Mouse (Mus musculus): ENCODE data around the gene Ntn1. TPM values are rescaled to one million over a fixed set of nuclear protein-coding genes. Genes with fewer than 3 reads are reported as not detected.
A peak's percentile ranks its signal among the peaks of the same experiment; 100 is the strongest.

Ntn1 gene
- polyA plus RNA-seq, 1 experiment, result 15.6 TPM

DNA sequence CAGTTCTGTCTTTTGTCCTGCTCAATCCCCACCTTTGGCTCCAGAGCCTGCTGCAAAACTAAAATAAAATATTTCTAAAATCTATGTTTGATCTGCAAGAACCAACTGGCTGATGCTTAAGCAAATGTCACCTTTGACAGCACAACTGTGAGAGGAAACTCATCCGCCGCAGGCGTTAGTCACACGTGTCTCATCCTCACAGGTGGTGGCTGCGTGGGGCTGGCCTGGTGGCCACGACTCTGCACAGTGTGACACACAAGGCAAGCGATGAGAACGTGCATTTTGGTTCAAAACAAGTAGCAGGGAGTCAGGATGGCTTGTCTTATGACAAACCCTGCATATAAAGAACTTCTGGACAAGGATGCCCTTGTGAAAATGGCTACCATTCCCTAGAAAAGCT is 201.5 kb downstream of the Ntn1 start:
- H3K36me3 ChIP-seq (ENCODE audit: control insufficient read depth, insufficient read depth), result no peaks in the 10 kb centered on the region
- no peak overlapping the region for H3K4me2 ChIP-seq (ENCODE audit: low read depth)
- H3K79me2 ChIP-seq (ENCODE audit: control insufficient read depth, insufficient read depth), result no peaks in the 10 kb centered on the region
- H3ac ChIP-seq (ENCODE audit: control insufficient read depth, insufficient read length), result no peak overlapping the region
- no peak overlapping the region for H3K4me3 ChIP-seq
- TF ChIP-seq MYOD1 (IDR thresholded peaks at IDR 0.05; ENCODE audit: control insufficient read depth in 1 of 3, insufficient read length in 2 of 3, low read depth in 2 of 3), result peak in 1 of 3 experiments; percentile 9
- no peak for TF ChIP-seq REST (IDR thresholded peaks at IDR 0.05; ENCODE audit: insufficient read depth, insufficient read length)
- no peaks in the 10 kb centered on the region for H3K27me3 ChIP-seq (ENCODE audit: control insufficient read depth, insufficient read depth, insufficient read length)

DNA sequence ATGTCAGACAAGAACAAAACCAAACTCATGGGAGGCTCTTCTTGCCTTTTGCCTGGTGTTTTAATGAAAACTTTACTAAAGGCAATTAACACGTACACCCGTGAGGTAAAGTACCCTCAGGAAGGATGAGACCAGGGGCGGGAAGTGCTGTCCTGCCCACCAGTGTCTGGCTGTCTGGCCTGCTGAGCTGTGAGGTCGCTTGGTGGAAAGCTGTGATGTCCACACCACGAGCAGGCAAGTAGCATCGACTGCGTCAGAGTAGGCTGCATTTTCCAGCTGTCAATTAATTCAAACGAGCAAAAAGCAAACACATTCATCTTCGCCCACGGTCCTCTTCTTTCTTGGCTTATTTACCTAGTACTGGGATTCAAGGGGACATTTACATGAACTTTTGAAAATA is 201.9 kb downstream of the Ntn1 start:
- no peak overlapping the region for H3K4me2 ChIP-seq (ENCODE audit: low read depth)
- no peaks in the 10 kb centered on the region for H3K27me3 ChIP-seq (ENCODE audit: control insufficient read depth, insufficient read depth, insufficient read length)
- H3ac ChIP-seq (ENCODE audit: control insufficient read depth, insufficient read length), result no peak overlapping the region
- TF ChIP-seq MYOD1 (IDR thresholded peaks at IDR 0.05; ENCODE audit: control insufficient read depth in 1 of 3, insufficient read length in 2 of 3, low read depth in 2 of 3) (no peak), REST (IDR thresholded peaks at IDR 0.05; ENCODE audit: insufficient read depth, insufficient read length) (no peak), POLR2AphosphoS2 (IDR thresholded peaks at IDR 0.05; ENCODE audit: insufficient read length, low read depth) (no peak), TCF3 (IDR thresholded peaks at IDR 0.05; ENCODE audit: insufficient read length, low read depth) (no peak), E2F4 (IDR thresholded peaks at IDR 0.05; ENCODE audit: insufficient read depth) (no peak), SRF (IDR thresholded peaks at IDR 0.05; ENCODE audit: control insufficient read depth, insufficient read length, low read depth) (no peak), CEBPB (IDR thresholded peaks at IDR 0.05; ENCODE audit: insufficient read depth, poor library complexity, severe bottlenecking) (no peak), MAX (IDR thresholded peaks at IDR 0.05; ENCODE audit: low read depth) (no peak), POLR2A (IDR thresholded peaks at IDR 0.05; ENCODE audit: insufficient read length, low read depth) (no peak), TCF12 (IDR thresholded peaks at IDR 0.05; ENCODE audit: insufficient read depth, poor library complexity, severe bottlenecking) (no peak), USF1 (IDR thresholded peaks at IDR 0.05; ENCODE audit: low read depth) (no peak), MYOG (IDR thresholded peaks at IDR 0.05; ENCODE audit: control insufficient read depth in 1 of 3, insufficient read depth in 1 of 3, insufficient read length in 2 of 3, low read depth in 2 of 3) (no peak)
- no peaks in the 10 kb centered on the region for H3K36me3 ChIP-seq (ENCODE audit: control insufficient read depth, insufficient read depth)
- H3K4me3 ChIP-seq, result no peak overlapping the region
- no peaks in the 10 kb centered on the region for H3K79me2 ChIP-seq (ENCODE audit: control insufficient read depth, insufficient read depth)

DNA sequence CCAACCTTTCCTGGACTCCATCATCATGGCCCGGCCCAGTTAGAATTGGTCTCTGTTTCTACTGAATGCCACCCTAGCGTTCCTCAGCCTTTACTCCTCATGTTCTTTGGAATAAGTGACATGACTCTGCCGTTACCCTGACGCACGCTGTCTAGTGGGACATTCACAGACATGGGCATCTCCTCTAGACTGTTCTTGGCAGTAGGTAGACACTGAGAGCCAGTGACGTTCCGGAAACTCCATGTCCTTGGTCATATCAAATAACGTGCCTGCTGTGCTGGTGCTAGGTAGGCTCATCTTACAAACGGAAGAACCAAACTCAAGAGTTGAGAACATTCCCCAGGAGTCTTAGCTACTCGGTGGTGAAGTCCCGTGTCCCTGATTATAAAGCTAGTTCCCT is 203.2 kb downstream of the Ntn1 start:
- no peak overlapping the region for H3K4me2 ChIP-seq (ENCODE audit: low read depth)
- no peaks in the 10 kb centered on the region for H3K79me2 ChIP-seq (ENCODE audit: control insufficient read depth, insufficient read depth)
- no peak overlapping the region for H3K4me3 ChIP-seq
- no peaks in the 10 kb centered on the region for H3K36me3 ChIP-seq (ENCODE audit: control insufficient read depth, insufficient read depth)
- TF ChIP-seq TCF3 (IDR thresholded peaks at IDR 0.05; ENCODE audit: insufficient read length, low read depth), result no peak
- TF ChIP-seq E2F4 (IDR thresholded peaks at IDR 0.05; ENCODE audit: insufficient read depth), result no peak
- TF ChIP-seq MYOG (IDR thresholded peaks at IDR 0.05; ENCODE audit: control insufficient read depth in 1 of 3, insufficient read depth in 1 of 3, insufficient read length in 2 of 3, low read depth in 2 of 3), result no peak
- no peak for TF ChIP-seq MAX (IDR thresholded peaks at IDR 0.05; ENCODE audit: low read depth)
- TF ChIP-seq SRF (IDR thresholded peaks at IDR 0.05; ENCODE audit: control insufficient read depth, insufficient read length, low read depth), result no peak
- no peak for TF ChIP-seq CEBPB (IDR thresholded peaks at IDR 0.05; ENCODE audit: insufficient read depth, poor library complexity, severe bottlenecking)
- no peak for TF ChIP-seq TCF12 (IDR thresholded peaks at IDR 0.05; ENCODE audit: insufficient read depth, poor library complexity, severe bottlenecking)
- no peak for TF ChIP-seq USF1 (IDR thresholded peaks at IDR 0.05; ENCODE audit: low read depth)
- no peak for TF ChIP-seq MYOD1 (IDR thresholded peaks at IDR 0.05; ENCODE audit: control insufficient read depth in 1 of 3, insufficient read length in 2 of 3, low read depth in 2 of 3)
- TF ChIP-seq REST (IDR thresholded peaks at IDR 0.05; ENCODE audit: insufficient read depth, insufficient read length), result no peak
- no peak for TF ChIP-seq POLR2AphosphoS2 (IDR thresholded peaks at IDR 0.05; ENCODE audit: insufficient read length, low read depth)
- TF ChIP-seq POLR2A (IDR thresholded peaks at IDR 0.05; ENCODE audit: insufficient read length, low read depth), result no peak
- no peak overlapping the region for H3ac ChIP-seq (ENCODE audit: control insufficient read depth, insufficient read length)
- H3K27me3 ChIP-seq (ENCODE audit: control insufficient read depth, insufficient read depth, insufficient read length), result no peaks in the 10 kb centered on the region

DNA sequence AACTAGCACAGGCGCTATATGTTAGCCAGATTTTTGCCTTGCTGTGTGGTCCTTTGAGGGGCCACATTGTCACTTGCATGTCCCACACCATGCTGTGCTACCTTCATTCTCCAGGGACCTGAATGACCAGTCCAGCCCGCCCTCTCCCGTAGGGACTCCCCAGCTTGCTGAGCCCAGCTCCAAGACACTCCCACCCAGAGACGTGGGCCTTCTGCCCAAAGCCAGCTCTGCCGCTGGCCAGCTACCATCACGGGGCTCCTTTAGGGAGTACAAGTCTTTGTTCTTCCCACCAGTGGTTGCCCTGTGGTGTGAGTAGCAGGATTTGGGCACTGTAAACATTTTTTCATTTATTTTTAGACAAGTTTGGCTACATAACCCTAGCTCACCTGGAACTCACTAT is 204.1 kb downstream of the Ntn1 start:
- Histone ChIP-seq H3K4me3 (no peak overlapping the region), H3ac (ENCODE audit: control insufficient read depth, insufficient read length) (no peak overlapping the region), H3K36me3 (ENCODE audit: control insufficient read depth, insufficient read depth) (no peaks in the 10 kb centered on the region), H3K79me2 (ENCODE audit: control insufficient read depth, insufficient read depth) (no peaks in the 10 kb centered on the region), H3K27me3 (ENCODE audit: control insufficient read depth, insufficient read depth, insufficient read length) (no peaks in the 10 kb centered on the region), H3K4me2 (ENCODE audit: low read depth) (no peak overlapping the region)
- TF ChIP-seq E2F4 (IDR thresholded peaks at IDR 0.05; ENCODE audit: insufficient read depth) (no peak), CEBPB (IDR thresholded peaks at IDR 0.05; ENCODE audit: insufficient read depth, poor library complexity, severe bottlenecking) (no peak)

- Histone ChIP-seq H3K36me3 (ENCODE audit: control insufficient read depth, insufficient read depth) (no peaks in the 10 kb centered on the region), H3K4me3 (no peak overlapping the region), H3K4me2 (ENCODE audit: low read depth) (no peak overlapping the region), H3K79me2 (ENCODE audit: control insufficient read depth, insufficient read depth) (no peaks in the 10 kb centered on the region), H3K27me3 (ENCODE audit: control insufficient read depth, insufficient read depth, insufficient read length) (no peaks in the 10 kb centered on the region), H3ac (ENCODE audit: control insufficient read depth, insufficient read length) (no peak overlapping the region)
- TF ChIP-seq SRF (IDR thresholded peaks at IDR 0.05; ENCODE audit: control insufficient read depth, insufficient read length, low read depth) (no peak), MAX (IDR thresholded peaks at IDR 0.05; ENCODE audit: low read depth) (no peak), REST (IDR thresholded peaks at IDR 0.05; ENCODE audit: insufficient read depth, insufficient read length) (no peak), CEBPB (IDR thresholded peaks at IDR 0.05; ENCODE audit: insufficient read depth, poor library complexity, severe bottlenecking) (no peak), TCF12 (IDR thresholded peaks at IDR 0.05; ENCODE audit: insufficient read depth, poor library complexity, severe bottlenecking) (no peak), TCF3 (IDR thresholded peaks at IDR 0.05; ENCODE audit: insufficient read length, low read depth) (no peak), POLR2A (IDR thresholded peaks at IDR 0.05; ENCODE audit: insufficient read length, low read depth) (no peak), E2F4 (IDR thresholded peaks at IDR 0.05; ENCODE audit: insufficient read depth) (no peak), MYOD1 (IDR thresholded peaks at IDR 0.05; ENCODE audit: control insufficient read depth in 1 of 3, insufficient read length in 2 of 3, low read depth in 2 of 3) (no peak), USF1 (IDR thresholded peaks at IDR 0.05; ENCODE audit: low read depth) (no peak), MYOG (IDR thresholded peaks at IDR 0.05; ENCODE audit: control insufficient read depth in 1 of 3, insufficient read depth in 1 of 3, insufficient read length in 2 of 3, low read depth in 2 of 3) (no peak), POLR2AphosphoS2 (IDR thresholded peaks at IDR 0.05; ENCODE audit: insufficient read length, low read depth) (no peak)
These were observed 204.9 kb downstream of the Ntn1 start for GRCm38 (mm10) chr11:68195693-68196176.

All from myocyte (in vitro differentiated cells).